Mouse (Mus musculus) kidney, adult 11 months (tissue): ENCODE measurements around the gene Tnfsf14.

Source experiments
- DNase-seq: peaks from one replicate; pipeline ENCODE4 v3.0.0; 2022

Tnfsf14 gene

DNA sequence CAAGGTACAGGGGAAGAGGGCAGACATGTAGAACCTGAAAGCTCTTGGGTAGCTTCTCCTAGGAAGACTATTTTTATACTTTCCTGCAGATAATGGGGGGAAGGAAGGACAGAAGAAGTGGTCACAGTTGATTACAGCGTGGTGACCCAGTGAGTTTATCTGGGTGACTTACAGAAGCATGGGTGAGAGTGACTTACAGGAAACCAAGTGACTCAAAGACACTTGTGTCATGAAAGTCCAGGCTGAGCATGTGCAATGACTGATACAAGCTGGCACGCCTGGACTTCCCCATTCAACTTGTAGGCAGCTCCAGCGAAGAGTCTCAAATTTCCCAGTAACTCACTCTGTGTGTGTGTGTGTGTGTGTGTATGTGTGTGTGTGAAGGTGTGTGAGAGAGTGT lies 4.3 kb upstream of the Tnfsf14 start:
- no peak for DNase-seq

DNA sequence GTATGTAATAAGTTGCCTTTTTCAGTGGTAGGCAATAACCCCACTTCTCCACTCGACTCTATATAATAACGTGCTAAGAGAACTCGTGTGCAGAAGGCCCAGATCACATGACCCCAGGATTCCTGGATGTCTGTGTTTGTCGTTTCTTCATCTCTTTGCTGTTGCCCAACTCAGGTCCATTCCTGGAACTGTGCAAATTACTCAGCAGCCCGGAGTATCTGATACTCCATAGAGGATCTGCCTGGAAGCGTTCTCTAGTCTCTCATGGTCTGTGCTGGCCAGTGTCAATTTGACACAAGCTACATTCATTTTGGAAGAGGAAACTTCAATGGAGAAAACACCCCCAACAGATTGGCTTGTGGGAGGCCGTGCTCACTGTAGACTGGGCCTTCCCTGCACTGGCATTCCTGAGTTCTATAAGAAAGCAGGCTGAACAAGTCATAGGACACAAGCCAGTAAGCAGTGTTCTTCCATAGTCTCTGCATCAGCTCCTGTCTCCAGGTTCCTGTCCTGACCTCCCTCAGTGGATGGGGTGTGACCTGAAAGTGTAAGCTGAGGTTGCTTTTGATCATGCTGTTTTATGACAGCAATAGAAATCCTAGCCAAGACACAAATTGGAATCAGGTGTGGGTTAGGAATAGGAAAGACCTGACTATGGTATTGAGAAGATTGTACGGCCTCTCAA lies 1.5 kb upstream of the Tnfsf14 start:
- no peak for DNase-seq

DNA sequence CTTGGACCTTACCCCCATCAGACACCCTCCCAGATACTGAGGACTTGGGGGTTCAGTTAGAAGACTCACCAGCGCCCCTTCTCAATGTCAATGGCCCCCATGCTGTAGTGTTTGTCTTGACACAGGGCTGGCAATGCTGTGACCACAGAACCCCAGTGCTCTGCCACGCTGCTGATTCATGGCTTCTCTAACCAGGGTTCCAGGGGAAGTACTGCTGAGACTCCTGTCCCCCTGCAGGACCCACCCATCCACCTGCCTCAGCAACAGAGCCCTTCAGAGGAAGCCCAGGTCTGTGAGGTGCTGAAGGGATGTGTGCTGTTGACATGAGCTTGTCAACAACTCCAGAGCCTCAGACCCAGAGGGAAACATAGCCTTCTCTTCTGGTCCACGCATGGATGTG lies 794 bp upstream of the Tnfsf14 start:
- DNase-seq = no peak

DNA sequence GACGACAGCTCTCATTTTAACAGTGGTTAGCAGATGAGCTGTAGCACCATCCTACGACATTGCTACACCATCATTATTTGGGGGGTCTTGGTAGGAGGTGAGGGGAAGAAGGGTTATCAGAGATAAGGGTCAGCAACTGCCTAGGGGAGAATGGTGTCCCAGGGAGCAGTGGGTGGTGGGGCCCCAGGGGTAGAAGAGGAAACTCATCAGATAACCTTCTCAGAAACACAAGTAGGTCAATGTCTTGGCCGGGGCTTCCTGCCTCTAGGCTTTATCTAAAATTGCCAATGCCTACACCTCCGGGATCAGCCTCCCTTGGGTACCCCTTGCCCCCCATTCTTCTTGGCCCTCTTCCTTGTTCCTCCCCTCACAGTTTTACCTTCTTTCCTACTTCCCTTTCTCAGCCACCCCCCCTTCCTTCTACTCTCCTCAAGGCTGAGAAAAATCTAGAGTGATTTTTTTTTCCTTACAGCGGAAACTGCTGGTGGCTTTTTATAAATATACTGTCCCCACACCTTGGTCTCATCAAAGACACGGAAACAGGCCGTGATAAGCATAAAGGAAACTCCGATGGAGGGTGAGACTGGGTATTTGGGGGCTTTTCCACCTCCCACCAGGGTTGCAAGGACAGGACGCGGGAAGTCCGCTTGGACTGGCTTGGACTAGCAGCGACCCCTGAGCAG lies 5.3 kb downstream of the Tnfsf14 start:
- DNase-seq = no peak

DNA sequence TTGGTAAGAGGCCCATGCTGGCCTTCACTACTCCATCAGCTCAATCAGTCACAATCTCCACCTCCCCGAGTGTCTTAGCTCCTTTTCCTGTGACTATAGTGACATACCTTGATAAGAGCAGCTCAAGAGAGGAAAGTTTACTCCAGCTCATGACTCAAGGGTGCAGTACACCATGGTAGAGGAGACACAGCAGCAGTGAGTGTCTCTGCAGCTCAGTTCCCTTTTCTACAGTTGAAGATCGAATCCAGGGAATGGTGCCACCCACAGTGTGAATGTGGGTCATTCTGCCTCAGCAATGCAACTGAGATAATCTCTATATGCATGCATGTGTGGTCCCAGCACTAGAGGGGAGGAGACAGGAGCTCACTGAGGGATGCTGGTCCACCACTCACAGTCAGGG lies 8.3 kb downstream of the Tnfsf14 start:
- DNase-seq = no peak

DNA sequence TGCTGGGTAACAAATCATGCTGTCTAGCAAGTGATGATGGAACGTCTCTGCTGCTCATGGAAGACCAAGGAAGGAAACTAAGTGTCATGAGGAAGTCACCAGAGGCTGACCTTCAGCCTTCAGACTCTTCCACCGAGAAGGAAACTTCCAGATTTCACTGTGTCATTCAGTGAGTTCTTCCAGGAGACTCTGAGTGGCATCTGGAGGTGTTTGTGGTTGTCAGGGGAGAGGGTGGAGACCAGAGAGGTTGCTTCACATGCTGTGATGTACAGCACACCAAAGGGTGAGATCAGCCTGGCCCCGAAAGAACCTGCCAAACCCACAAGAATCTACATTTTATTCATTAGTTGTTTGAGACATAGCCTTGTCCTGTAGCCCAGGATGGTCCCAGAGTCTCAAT lies 11.1 kb downstream of the Tnfsf14 start:
- DNase-seq = no peak

DNA sequence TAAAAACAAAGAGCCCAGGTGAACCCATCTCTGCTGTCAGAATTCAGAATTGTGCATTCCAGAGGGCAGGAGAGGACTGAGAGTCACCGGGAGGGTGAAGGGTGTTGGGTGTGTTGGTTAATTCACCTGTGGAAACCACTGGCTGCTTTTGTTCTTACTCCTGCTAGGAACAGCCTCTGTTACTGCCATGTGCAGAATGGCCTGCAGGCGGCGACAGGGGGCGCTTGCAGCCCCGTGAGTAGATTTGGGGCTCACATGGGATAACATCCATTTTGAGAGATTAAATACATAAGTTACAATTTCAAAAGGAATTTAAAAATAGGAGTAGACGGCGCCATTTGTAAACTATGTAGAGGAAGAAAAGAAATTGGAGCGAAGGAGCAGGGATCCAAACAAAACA lies 13.6 kb downstream of the Tnfsf14 start:
- DNase-seq = no peak

DNA sequence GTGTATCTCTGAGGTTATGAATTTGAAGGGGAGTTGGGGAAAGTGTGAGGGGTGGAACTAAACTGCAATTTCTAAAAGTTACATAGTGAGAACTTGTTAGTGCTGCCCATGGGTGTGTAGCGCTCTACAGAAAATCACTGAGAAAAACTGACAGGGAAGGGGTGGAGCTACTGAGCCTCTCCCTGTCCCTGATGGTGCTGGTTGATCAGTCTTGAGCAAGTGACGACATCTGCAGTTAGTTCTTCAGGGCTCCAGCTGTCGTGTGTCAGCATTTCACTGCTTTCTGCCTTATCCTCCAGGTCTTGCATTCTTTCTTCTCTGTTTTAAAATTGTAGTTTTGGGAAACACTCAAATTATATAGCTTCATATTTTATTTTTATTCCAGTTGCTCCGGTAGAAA lies 20.6 kb downstream of the Tnfsf14 start:
- no peak for DNase-seq

DNA sequence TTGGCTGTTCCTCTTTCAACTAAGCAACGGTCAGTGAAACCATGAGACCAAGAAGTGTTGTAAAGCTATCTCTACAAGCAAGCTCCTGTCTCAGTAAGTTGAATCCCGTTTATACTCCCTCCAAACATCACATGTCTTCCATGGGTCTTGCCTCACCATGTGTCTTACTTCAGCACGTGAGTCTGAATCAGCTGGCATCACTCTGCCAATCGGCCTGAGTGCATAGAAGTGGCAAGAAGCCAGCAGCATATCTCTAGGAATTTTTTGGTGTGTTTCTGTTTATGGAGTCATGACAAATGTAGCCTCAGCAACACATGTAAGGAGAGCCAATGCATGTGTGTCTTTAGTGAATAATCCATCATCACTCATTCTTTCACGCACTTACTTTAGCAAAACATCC lies 21.6 kb downstream of the Tnfsf14 start:
- no peak for DNase-seq

DNA sequence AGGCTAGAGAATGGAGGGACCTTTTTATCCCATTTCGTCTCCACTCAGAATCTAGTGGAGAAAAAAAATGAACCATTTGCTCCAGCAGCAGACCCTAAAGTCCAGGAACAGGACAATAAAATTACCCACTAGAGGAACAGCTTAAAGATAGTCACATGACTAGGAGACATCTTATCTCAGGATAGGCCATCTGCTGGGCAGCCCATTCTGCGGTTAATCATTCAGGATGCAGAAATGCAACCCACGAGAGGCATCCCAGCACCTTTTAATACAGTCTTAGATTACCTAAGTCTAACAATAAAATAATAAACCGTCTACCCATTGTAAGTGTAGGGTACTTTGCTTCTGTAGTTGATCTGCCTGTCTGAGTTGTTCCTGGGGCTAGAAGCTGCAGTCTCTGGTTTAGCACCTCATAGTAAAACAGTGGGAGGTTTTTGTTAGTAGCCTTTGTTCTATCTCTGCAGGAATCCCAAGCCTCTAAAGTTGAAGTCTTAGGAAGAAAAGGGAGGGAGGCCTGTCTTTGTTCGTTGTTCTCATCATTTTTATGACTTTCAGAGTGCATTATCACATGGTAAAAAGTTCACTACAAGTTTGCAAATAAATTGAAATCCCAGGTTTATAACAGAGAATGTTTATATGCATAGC lies 23.2 kb downstream of the Tnfsf14 start:
- no peak for DNase-seq

DNA sequence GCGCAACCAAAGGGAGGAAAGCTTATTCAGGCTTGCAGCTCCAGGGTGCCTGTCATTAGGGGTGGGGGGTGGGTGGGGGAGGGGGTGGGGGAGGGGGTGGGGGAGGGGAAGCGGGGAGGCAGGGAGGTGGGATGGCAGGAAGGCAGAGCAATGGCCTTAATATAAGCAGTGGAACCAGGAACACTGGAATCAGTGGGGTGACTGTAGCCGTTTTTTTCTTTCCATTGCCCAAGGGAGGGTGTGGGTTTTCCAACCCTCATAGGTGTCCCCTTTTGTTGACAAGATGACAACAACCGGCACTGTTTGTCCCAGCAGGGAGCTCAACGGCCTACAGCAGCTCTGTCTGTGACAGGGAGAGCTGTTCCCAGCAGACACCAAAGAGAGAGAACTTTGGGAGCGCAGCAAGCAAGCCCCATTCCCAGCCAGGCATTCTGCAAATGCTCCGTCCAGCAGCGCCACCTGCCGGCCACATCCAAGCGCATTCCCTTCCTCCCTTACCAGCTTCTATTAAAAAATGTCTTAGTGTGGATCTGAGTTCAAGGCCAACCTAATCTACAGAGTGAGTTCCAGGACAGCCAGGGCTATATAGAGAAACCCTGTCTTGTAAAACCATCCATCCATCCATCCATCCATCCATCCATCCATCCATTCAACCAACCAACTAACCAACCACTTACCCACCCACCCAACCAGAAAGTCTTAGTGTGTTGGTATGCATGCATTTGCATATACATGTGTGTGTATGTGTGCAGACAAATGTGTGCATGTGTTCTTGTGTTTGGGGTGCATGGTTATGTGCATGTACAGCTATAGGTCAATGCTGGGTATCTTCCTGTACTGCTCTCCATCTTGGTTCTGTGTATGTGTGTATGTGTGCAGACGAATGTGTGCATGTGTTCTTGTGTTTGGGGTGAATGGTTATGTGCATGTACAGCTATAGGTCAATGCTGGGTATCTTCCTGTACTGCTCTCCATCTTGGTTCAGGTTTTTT lies 26.9 kb downstream of the Tnfsf14 start:
- DNase-seq = peak; percentile 59

DNA sequence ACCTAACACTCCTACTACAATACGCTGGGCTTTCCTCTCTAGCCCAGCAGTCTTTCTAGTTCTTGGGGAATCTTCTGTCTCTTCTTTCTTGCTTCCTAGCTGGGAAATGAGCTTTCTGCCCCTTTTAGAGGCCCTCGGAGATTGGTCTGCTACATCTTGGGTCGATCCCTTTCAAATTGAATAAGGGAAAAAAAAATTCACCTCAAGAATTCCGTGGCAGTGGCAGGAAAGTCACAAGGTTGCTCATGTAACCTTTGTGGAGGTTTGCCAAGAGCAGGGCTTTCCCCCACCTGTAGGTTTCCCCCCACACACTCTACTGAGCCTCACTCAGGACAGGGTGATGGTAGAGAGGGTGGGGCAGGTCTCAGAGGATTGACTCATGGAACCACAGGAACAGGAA lies 40.2 kb downstream of the Tnfsf14 start:
- no peak for DNase-seq

DNA sequence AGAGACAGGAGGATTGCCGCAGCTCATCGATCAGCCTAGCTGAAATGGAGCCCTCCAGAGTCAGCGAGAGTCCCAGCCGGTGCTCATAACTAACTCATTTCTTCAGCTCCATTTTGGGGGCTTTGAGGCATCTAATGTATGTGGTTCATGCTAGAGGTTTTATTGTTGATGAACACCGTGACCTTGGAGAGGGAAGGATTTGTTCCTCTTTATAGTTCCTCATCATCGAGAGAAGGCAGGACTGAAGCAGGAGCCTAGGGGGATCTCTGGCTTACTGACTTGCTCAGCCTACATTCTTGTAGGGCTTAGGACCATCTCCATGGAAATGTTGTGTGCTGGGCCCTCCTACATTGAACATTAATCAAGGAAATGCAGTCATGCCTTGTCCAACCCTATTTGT lies 41.0 kb downstream of the Tnfsf14 start:
- DNase-seq = no peak

DNA sequence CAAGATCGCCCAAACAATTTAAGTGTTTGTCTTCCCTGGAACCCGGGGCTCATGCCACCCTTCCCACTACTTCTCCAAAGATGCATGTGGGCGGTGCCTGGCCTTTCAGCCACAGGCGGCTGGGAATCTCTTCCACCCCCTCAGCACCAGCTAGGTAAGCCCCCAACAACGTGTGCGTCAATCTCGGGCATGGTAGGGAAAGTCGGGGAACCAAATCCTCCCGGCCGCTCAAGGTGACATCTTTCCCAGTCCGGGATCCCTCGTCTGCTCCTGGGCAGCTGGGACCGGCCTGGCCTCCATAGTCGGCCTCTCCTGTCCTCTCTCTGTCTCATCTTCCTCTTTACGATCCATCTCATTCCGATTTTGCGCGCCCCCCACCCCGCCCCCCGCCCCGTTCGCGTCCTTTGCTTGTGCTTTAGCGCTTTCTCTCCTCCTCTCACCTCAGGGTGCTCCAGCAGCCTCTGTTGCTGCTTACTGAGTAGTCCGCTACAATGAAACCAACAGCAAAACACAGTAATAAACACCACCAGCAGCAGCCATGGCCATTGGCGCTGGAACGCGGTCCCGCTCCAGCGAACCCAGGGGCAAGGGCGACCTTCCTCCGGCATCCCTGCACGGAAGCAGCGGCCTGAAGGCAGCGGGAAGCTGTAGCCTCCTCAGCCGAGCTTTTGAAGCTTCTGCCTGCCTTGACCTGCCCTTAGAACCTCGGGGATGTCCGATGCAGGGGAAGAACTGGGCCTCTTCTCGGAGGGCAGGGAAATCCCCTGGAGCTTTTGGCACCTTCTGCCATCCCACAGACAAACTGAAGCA lies 44.8 kb downstream of the Tnfsf14 start, which contains the start of gene Cd70:
Gene Cd70 (minus strand): TSS at position 784 of the 810 bp plus-strand sequence.
- no peak for DNase-seq

DNA sequence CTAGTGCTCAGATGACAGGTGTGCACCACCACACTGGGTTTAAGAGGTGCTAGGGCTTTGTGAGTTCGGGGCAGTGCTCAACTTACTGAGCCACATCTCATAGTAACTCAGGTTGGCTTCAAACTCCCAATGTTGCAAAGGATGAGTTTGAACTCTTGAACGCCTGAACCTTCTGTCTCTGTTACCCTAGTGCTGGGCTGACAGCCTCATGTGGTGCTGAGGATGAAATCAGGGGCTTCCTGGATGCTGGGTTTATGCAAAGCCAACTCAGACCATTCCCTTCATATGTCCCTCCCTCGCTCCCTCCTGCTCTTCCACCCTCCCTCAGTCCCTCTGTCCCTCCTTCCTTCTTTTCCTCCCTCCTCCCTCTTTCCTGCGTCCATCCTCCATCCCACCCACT lies 45.6 kb downstream of the Tnfsf14 start:
- no peak for DNase-seq

DNA sequence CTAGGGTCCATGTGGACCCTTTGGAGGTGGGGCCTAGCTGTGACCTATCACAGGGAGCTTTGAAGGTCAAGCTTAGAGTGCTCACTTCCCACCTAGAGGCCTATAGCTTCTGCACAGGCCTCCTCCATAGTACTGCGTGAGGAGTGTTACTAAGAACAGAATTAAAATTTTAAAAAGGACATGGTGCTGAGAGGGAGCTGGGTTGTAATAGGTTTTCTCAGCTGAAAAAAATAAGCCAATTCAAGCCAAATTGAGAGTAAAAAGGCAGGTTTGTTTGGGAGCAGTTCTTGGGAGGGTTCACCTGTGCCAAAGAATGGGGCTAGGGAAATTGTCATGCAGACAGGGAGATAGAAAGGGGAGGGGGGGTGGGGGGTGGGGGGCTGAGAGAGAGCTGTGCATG lies 48.9 kb downstream of the Tnfsf14 start:
- DNase-seq = no peak

DNA sequence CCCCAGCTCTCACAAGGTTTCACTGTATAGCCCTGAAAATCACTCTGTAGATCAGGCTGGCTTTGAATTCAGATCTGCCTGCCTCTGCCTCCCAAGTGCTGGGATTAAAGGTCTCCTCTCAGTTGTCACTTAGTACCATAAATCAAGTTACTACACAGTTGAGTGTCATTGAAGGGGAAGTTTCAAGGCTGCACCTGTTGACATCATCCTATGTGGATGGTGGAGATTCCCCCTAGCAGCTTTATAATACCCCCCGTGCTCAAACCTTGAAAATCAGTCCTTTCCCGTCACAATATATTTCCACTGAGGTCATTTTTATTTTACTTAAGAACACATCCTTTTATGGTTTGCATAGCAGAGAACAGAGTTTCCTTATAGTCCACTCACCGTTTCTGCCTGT lies 50.3 kb downstream of the Tnfsf14 start:
- DNase-seq = no peak

DNA sequence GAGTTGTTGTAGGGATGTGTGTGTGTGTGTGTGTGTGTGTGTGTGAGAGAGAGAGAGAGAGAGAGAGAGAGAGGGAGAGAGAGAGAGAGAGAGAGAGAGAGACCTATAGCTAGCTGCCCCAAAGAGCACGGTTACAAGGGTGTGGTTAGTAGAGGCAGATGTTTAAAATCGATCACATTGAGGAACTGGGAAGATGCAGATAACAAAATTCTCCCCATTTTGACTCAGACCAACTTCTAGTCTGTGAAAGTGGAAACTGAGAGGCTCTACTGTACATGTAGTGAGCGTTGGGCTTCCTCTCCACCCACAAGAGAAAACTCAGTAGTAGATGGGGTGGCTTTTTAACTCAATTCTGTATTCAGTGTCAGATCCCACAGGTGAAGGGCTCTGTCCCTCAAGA lies 54.3 kb downstream of the Tnfsf14 start:
- no peak for DNase-seq
